Mouse (Mus musculus) G1E (cell line): ENCODE measurements around the gene Csrnp2. TPM values are rescaled to one million over a fixed set of nuclear protein-coding genes. Genes with fewer than 3 reads are reported as not detected.
"Not testable (repeated sequence)": the region's sequence is repeated elsewhere in the genome, so short reads cannot be mapped to it uniquely, and the experiment has no call there.

Experiments
- ATAC-seq: 2 replicates; pipeline ENCODE4 v1.8.0; 2016; ENCODE audit warnings: mild to moderate bottlenecking; ENCODE audit not compliant: insufficient number of reproducible peaks, poor library complexity, low FRiP score, severe bottlenecking; ENCODE audit errors: extremely low read depth
- DNase-seq: peaks from one replicate; pipeline ENCODE4 v3.0.0; 2012; ENCODE audit warnings: low spot score
- H3K27me3 ChIP-seq: 2 replicates; pipeline ENCODE4 v1.6.1; 2012; ENCODE audit warnings: mild to moderate bottlenecking, low read length, inconsistent platforms; ENCODE audit not compliant: insufficient read depth
- H3K36me3 ChIP-seq: replicated peaks from 2 replicates; pipeline ENCODE3; 2012; ENCODE audit warnings: mild to moderate bottlenecking, inconsistent platforms
- H3K4me1 ChIP-seq: 2 replicates; pipeline ENCODE4 v1.6.1; 2012; ENCODE audit warnings: low read depth, low read length, inconsistent platforms, mixed read lengths; ENCODE audit not compliant: insufficient read depth
- H3K4me3 ChIP-seq: 2 replicates; pipeline ENCODE4 v1.5.1; 2012; ENCODE audit warnings: low read depth, mild to moderate bottlenecking, inconsistent platforms, low read length, moderate library complexity, mixed read lengths
- H3K9me3 ChIP-seq: replicated peaks from 2 replicates; pipeline ENCODE4 v1.6.1; 2012; ENCODE audit warnings: inconsistent platforms
- CTCF ChIP-seq: IDR thresholded peaks from 2 replicates; pipeline ENCODE4 v1.5.1; 2012; ENCODE audit warnings: low read depth, low read length, inconsistent platforms, mixed read lengths
- GATA1 ChIP-seq: IDR thresholded peaks from 2 replicates; pipeline ENCODE4 v1.6.1; 2012; ENCODE audit warnings: borderline replicate concordance, low read length, inconsistent platforms, mixed read lengths
- GATA2 ChIP-seq: IDR thresholded peaks from 2 replicates; pipeline ENCODE4 v1.6.1; 2012; ENCODE audit warnings: low read depth, low read length, inconsistent platforms, borderline replicate concordance
- POLR2AphosphoS5 ChIP-seq: IDR thresholded peaks from 2 replicates; pipeline ENCODE4 v1.6.1; 2012; ENCODE audit warnings: low read depth, low read length, inconsistent platforms; ENCODE audit not compliant: insufficient replicate concordance
- TAL1 ChIP-seq: conservative IDR thresholded peaks from 2 replicates; pipeline ENCODE4 v1.6.1; 2012; ENCODE audit warnings: low read depth, low read length, inconsistent platforms, mixed read lengths
- polyA plus RNA-seq: library from polyadenylated mRNA; stranded (reverse); fragments of >175 nt; gene quantifications from 2 replicates; pipeline ENCODE4 v1.2.3, GENCODE M21; 2012
- total RNA-seq, 2 experiments: library from RNA; stranded (forward) in 1 of 2; stranded (reverse) in 1 of 2; fragments of 200-1000 nt in 1 of 2; fragments of >200 nt in 1 of 2; fragmentation: Nextera tagmentation in 1 of 2; gene quantifications; 2 replicates each; pipeline ENCODE4 v1.2.3; 2014 to 2017

The Csrnp2 gene
- 2.2 and 3.1 TPM in 2 replicates for total RNA-seq (2014; fragmentation: Nextera tagmentation)
- 3.7 and 3.8 TPM in 2 replicates for total RNA-seq (2017)
- polyA plus RNA-seq: 1.3 and 1.4 TPM in 2 replicates

GRCm38 (mm10) chr15:100495102-100495501, at the start of gene Csrnp2:
Csrnp2 (minus strand) TSS chr15:100495488.
- H3K4me3 ChIP-seq: peak within 1 kb of the TSS; percentile 77
- ATAC-seq (peak; percentile 87), DNase-seq (peak; percentile 86)
- peaks cover 31% of the 10 kb centered on the region for H3K4me1 ChIP-seq
- H3K9me3 ChIP-seq: no peaks in the 10 kb centered on the region
- H3K27me3 ChIP-seq: peaks cover 3% of the 10 kb centered on the region; the same call in 1 of the 2 replicates
- no peak for TF ChIP-seq GATA1
- H3K36me3 ChIP-seq: peaks cover 2% of the 10 kb centered on the region

GRCm38 (mm10) chr15:100543651-100544030, 48.4 kb upstream of the Csrnp2 start:
- H3K4me3 ChIP-seq, H3K27me3 ChIP-seq, H3K9me3 ChIP-seq, H3K4me1 ChIP-seq, ATAC-seq, DNase-seq: not testable (repeated sequence)
- H3K36me3 ChIP-seq: peaks cover 16% of the 10 kb centered on the region

- peaks cover 10% of the 10 kb centered on the region for H3K36me3 ChIP-seq
- DNase-seq, H3K4me1 ChIP-seq, ATAC-seq, H3K27me3 ChIP-seq, H3K9me3 ChIP-seq, H3K4me3 ChIP-seq: not testable (repeated sequence)
Measured at GRCm38 (mm10) chr15:100542876-100543650, 47.8 kb upstream of the Csrnp2 start.

GRCm38 (mm10) chr15:100541426-100541825, 46.1 kb upstream of the Csrnp2 start:
- peaks cover 8% of the 10 kb centered on the region for H3K9me3 ChIP-seq
- TF ChIP-seq GATA2: no peak
- TF ChIP-seq POLR2AphosphoS5: no peak
- TF ChIP-seq GATA1: no peak
- TF ChIP-seq TAL1: no peak
- TF ChIP-seq CTCF: no peak
- H3K4me1 ChIP-seq: no peaks in the 10 kb centered on the region
- ATAC-seq (no peak), DNase-seq (no peak)
- H3K27me3 ChIP-seq: no peaks in the 10 kb centered on the region
- no peak overlapping the region for H3K4me3 ChIP-seq
- peaks cover 11% of the 10 kb centered on the region for H3K36me3 ChIP-seq

- DNase-seq, H3K9me3 ChIP-seq, H3K4me1 ChIP-seq, H3K27me3 ChIP-seq, ATAC-seq, H3K4me3 ChIP-seq: not testable (repeated sequence)
- H3K36me3 ChIP-seq: peaks cover 13% of the 10 kb centered on the region
Measured at GRCm38 (mm10) chr15:100541001-100541400, 45.7 kb upstream of the Csrnp2 start.

- peaks cover 8% of the 10 kb centered on the region for H3K9me3 ChIP-seq
- no peaks in the 10 kb centered on the region for H3K4me1 ChIP-seq
- H3K27me3 ChIP-seq: no peaks in the 10 kb centered on the region
- H3K36me3 ChIP-seq: peaks cover 19% of the 10 kb centered on the region
- no peak for ATAC-seq
- TF ChIP-seq CTCF (no peak), GATA2 (no peak), GATA1 (no peak), TAL1 (no peak), POLR2AphosphoS5 (no peak)
- H3K4me3 ChIP-seq: no peak overlapping the region
- no peak for DNase-seq
Measured at GRCm38 (mm10) chr15:100539411-100539810, 44.1 kb upstream of the Csrnp2 start.

- TF ChIP-seq POLR2AphosphoS5 (no peak), GATA1 (no peak), GATA2 (no peak), TAL1 (no peak), CTCF (no peak)
- Histone ChIP-seq H3K9me3 (peaks cover 4% of the 10 kb centered on the region), H3K4me1 (no peaks in the 10 kb centered on the region), H3K36me3 (peaks cover 26% of the 10 kb centered on the region), H3K27me3 (no peaks in the 10 kb centered on the region), H3K4me3 (no peak overlapping the region)
- no peak for DNase-seq
- ATAC-seq: no peak; the same call in 1 of the 2 replicates
Measured at GRCm38 (mm10) chr15:100537913-100538312, 42.6 kb upstream of the Csrnp2 start.
